Mouse (Mus musculus) forebrain, postnatal 0 days (tissue): ENCODE data around the gene Bcor. TPM values are rescaled to one million over a fixed set of nuclear protein-coding genes. Genes with fewer than 3 reads are reported as not detected.

Source experiments
- ATAC-seq: fragments of 200-750 bp; cut with Nextera tagmentation; 2 replicates; pipeline ENCODE4 v1.8.0; 2017; ENCODE audit warnings: mild to moderate bottlenecking, moderate library complexity
- DNase-seq: peaks from one replicate; pipeline ENCODE4 v3.0.0-alpha.2; 2015
- H3K27ac ChIP-seq: fragments of 300-500 bp; sonication (generic); 2 replicates; pipeline ENCODE4 v1.5.1; 2014; ENCODE audit warnings: low read depth, mild to moderate bottlenecking, antibody characterized with exemption, low read length, moderate library complexity, mixed read lengths
- H3K27me3 ChIP-seq: fragments of 300-500 bp; sonication (generic); 2 replicates; pipeline ENCODE4 v1.6.1; 2014; ENCODE audit warnings: mild to moderate bottlenecking, low read length, mixed read lengths; ENCODE audit not compliant: insufficient read depth
- H3K36me3 ChIP-seq: fragments of 300-500 bp; sonication (generic); 2 replicates; pipeline ENCODE4 v1.6.1; 2014; ENCODE audit warnings: mild to moderate bottlenecking, moderate library complexity; ENCODE audit not compliant: insufficient read depth
- H3K4me1 ChIP-seq: fragments of 300-500 bp; sonication (generic); 2 replicates; pipeline ENCODE4 v1.6.1; 2014; ENCODE audit warnings: antibody characterized with exemption; ENCODE audit not compliant: insufficient read depth
- H3K4me2 ChIP-seq: fragments of 300-500 bp; sonication (generic); 2 replicates; pipeline ENCODE4 v1.6.1; 2014; ENCODE audit warnings: low read depth, mild to moderate bottlenecking, moderate library complexity
- H3K4me3 ChIP-seq: fragments of 300-500 bp; sonication (generic); 2 replicates; pipeline ENCODE4 v1.5.1; 2014; ENCODE audit warnings: low read depth, low read length, mixed read lengths
- H3K9ac ChIP-seq: fragments of 300-500 bp; sonication (generic); 2 replicates; pipeline ENCODE4 v1.6.1; 2014; ENCODE audit warnings: mild to moderate bottlenecking
- H3K9me3 ChIP-seq: fragments of 300-500 bp; sonication (generic); 2 replicates; pipeline ENCODE4 v1.6.1; 2016; ENCODE audit warnings: low read length
- CTCF ChIP-seq: sonication (generic); IDR thresholded peaks from 2 replicates; pipeline ENCODE4 v1.5.1; 2016; ENCODE audit warnings: antibody characterized with exemption, control low read depth, low read depth
- WGBS: fragments of 180-500 bp; shearing (Covaris S2); extraction: QIAGEN DNeasy Blood & Tissue Kit; methylation state at CpG from one replicate; pipeline ENCODE4 v1.1.7; 2014; 5-methylcytosine and 5-hydroxymethylcytosine counted together
- polyA plus RNA-seq: library from polyadenylated mRNA; unstranded; fragments of >200 nt; fragmentation: Nextera tagmentation; extraction: Ambion mirVana; gene quantifications from 2 replicates; pipeline ENCODE4 v1.2.1, GENCODE M21; 2015
- total RNA-seq: library from RNA; depleted of rRNA; stranded (reverse); fragments of >200 nt; gene quantifications from 2 replicates; pipeline ENCODE4 v1.2.3, GENCODE M21; 2014

Bcor gene
- total and polyA plus RNA-seq, 2 experiments from 2014 or later = 10.5 to 32.1 TPM

DNA sequence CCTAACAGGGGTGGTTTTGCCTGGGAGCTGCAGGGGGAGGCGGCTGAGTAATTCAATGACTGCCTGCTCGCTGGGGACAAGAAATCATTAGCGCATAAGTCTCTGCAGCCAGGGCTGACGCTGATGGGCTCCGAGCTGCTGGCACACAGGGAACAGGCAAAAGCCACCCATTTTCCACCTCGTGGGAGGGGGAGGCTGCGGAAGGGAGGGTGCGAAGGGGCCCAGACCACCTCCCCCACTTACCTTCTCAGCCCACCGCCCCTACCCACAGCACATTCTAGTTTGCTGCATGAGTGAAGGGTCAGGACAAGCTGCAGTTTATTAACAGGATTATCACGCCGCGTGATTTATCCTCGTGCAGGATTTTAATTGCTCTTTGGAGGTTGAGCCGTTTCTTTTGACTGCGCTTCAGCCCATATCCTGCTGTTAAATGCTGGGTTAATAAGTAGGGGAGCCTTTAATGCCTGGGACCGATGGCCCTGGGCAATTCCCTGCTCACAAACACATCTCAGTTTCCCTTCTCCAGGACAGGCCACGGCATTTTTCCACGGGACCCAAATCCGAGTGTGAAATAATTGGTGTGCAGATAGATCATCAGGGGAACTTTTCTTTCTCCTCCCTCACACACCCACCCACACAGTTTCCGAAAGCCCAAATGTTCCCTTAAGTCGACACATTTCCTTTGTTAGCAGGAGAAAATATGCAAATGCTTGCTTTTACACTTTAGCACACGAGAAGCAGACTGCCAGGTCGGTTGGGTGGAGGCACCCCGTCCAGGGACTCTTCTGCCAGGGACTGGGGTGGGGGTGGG is 97.8 kb downstream of the Bcor start:
- DNase-seq (no peak), ATAC-seq (peak; percentile 32)
- 0 out of 2 replicates have a peak overlapping the region, but pooled peaks have one; percentile 10 for H3K9ac ChIP-seq
- 12% methylated on average over 24 of the region's 24 CpGs for WGBS
- H3K9me3 ChIP-seq = no peaks in the 10 kb centered on the region
- no peak overlapping the region for H3K4me3 ChIP-seq
- H3K27ac ChIP-seq = 0 out of 2 replicates have a peak overlapping the region, but pooled peaks have one; percentile 9
- H3K27me3 ChIP-seq = no peaks in the 10 kb centered on the region
- H3K4me2 ChIP-seq = 0 out of 2 replicates have a peak overlapping the region, but pooled peaks have one; percentile 10
- H3K36me3 ChIP-seq = no peaks in the 10 kb centered on the region; the same call in 1 of the 2 replicates
- no peak for TF ChIP-seq CTCF
- no peaks in the 10 kb centered on the region; the same call in 1 of the 2 replicates for H3K4me1 ChIP-seq

- H3K27me3 ChIP-seq = no peaks in the 10 kb centered on the region
- no peak for TF ChIP-seq CTCF
- H3K27ac ChIP-seq = no peak overlapping the region
- no peaks in the 10 kb centered on the region for H3K9me3 ChIP-seq
- no peak overlapping the region for H3K4me3 ChIP-seq
- DNase-seq (no peak), ATAC-seq (no peak)
- no peaks in the 10 kb centered on the region; the same call in 1 of the 2 replicates for H3K36me3 ChIP-seq
- H3K9ac ChIP-seq = no peak overlapping the region
- WGBS = 74% methylated on average over 3 of the region's 3 CpGs
- no peaks in the 10 kb centered on the region for H3K4me1 ChIP-seq
- H3K4me2 ChIP-seq = no peak overlapping the region
These were observed 99.3 kb downstream of the Bcor start for GRCm38 (mm10) chrX:12060848-12061247.

- Histone ChIP-seq H3K4me3 (no peak overlapping the region), H3K9me3 (no peaks in the 10 kb centered on the region), H3K9ac (no peak overlapping the region), H3K4me2 (no peak overlapping the region), H3K27me3 (no peaks in the 10 kb centered on the region), H3K27ac (no peak overlapping the region), H3K36me3 (no peaks in the 10 kb centered on the region; the same call in 1 of the 2 replicates), H3K4me1 (no peaks in the 10 kb centered on the region)
- 69% methylated on average over 11 of the region's 11 CpGs for WGBS
- peak; percentile 48 for ATAC-seq
- no peak for TF ChIP-seq CTCF
- peak; percentile 50 for DNase-seq
These were observed 102.9 kb downstream of the Bcor start for GRCm38 (mm10) chrX:12057210-12057609.

DNA sequence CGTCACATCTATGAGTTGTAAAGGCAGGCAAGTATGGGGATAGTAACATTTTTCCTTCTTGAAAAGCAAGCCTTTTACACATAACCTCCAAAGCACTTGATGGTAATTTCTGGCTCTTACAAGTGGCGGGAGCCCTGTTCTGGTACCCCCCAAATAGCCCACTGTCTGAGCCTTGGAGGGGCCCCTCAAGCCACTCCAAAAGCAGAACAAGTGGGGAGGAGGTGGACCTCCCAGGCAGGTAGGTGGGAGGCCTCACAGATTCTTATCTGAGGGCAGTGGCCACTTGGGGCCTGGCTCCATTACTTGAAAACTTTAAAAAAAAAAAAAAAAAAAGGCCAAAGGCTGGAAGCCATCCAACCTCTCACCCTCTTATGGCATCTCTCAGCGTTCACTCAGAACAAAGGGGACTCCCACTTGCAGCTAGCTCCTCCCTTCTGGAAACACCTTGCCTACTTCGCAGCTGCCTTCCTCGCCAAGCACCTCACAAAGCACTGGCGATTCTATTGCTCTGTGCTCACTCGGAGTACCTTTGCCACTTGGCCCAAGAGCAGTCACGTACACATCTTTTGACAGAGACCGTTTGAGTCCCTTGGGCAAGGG is 106.7 kb downstream of the Bcor start:
- DNase-seq (no peak), ATAC-seq (no peak)
- Histone ChIP-seq H3K9me3 (no peaks in the 10 kb centered on the region), H3K4me1 (no peaks in the 10 kb centered on the region), H3K9ac (no peak overlapping the region), H3K36me3 (no peaks in the 10 kb centered on the region; the same call in 1 of the 2 replicates), H3K27me3 (no peaks in the 10 kb centered on the region), H3K4me3 (no peak overlapping the region), H3K27ac (no peak overlapping the region), H3K4me2 (no peak overlapping the region)
- 67% methylated on average over 9 of the region's 9 CpGs for WGBS
- TF ChIP-seq CTCF = no peak

DNA sequence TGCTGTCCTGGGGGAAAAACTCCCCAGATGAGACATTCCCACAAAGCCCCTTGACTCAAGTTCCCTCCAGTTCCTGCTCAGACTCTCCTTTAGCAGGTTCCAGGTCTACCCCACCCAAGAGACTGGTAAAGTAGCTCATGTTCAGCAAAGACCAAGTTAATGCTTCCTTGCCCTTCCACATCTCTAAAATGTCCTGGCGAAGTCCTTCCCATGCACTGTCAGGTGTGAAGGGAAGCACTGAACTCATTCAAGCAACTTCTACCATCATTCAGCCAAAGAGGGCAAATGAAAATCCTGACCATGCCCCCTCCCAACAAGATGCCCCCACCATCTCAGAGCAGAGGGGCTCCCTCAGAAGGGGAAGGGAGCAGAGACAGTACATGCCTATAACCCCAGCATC is 107.5 kb downstream of the Bcor start:
- Histone ChIP-seq H3K9me3 (no peaks in the 10 kb centered on the region), H3K9ac (no peak overlapping the region), H3K4me3 (no peak overlapping the region), H3K4me2 (no peak overlapping the region), H3K27ac (no peak overlapping the region), H3K36me3 (no peaks in the 10 kb centered on the region), H3K27me3 (no peaks in the 10 kb centered on the region), H3K4me1 (no peaks in the 10 kb centered on the region)
- no peak for TF ChIP-seq CTCF
- 97% methylated on average over 1 of the region's 1 CpGs for WGBS
- DNase-seq (no peak), ATAC-seq (no peak)

GRCm38 (mm10) chrX:12048721-12049120 is 111.4 kb downstream of the Bcor start:
- DNase-seq = no peak
- Histone ChIP-seq H3K4me1 (no peaks in the 10 kb centered on the region), H3K9me3 (no peaks in the 10 kb centered on the region), H3K36me3 (no peaks in the 10 kb centered on the region), H3K27me3 (no peaks in the 10 kb centered on the region), H3K9ac (no peak overlapping the region), H3K4me3 (no peak overlapping the region), H3K27ac (no peak overlapping the region), H3K4me2 (no peak overlapping the region)
- WGBS = 62% methylated on average over 11 of the region's 11 CpGs
- ATAC-seq = no peak
- no peak for TF ChIP-seq CTCF

DNA sequence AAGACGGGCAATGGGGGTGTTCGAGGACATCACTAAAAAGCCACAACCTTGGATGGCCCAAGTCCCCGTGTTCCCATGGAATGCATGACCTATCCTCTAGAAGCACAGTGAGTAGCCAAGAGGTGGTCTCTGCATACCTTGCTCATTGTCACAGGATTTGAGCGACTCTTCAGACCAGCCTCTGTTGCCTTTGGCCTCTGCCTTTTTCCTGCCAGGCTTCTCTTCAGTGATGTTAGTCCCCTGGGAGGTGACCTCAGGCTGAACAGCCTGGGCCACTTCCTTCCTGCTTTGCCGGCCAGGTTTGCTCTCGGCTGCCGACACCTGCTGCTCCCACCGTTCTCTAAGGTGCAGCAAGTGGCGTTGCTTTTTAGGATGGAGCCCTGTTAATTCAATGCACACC is 112.0 kb downstream of the Bcor start:
- Histone ChIP-seq H3K4me3 (no peak overlapping the region), H3K36me3 (no peaks in the 10 kb centered on the region), H3K27ac (no peak overlapping the region), H3K9ac (no peak overlapping the region), H3K4me1 (no peaks in the 10 kb centered on the region), H3K27me3 (no peaks in the 10 kb centered on the region), H3K4me2 (no peak overlapping the region), H3K9me3 (no peaks in the 10 kb centered on the region)
- no peak for TF ChIP-seq CTCF
- WGBS = 34% methylated on average over 9 of the region's 9 CpGs
- ATAC-seq = no peak
- DNase-seq = no peak
